Comparison of ENCODE assay signal across 32 mouse cellular contexts in genomic region chr3:105732360-105732759, GRCm38 (mm10). TPM values are rescaled to one million over a fixed set of nuclear protein-coding genes. Genes with fewer than 3 reads are reported as not detected.
"Had no signal": no experiment of that assay in that cellular context is flagged by ENCODE, and none has a peak within 500 bp of the region (broad histone marks: within the 10 kb centered on the region; RNA-seq: fewer than 3 reads in every experiment).

No protein-coding gene starts in this region.

- H3K4me2 ChIP-seq: limb, embryonic 12.5 days; limb, embryonic 13.5 days; limb, embryonic 15.5 days; liver, embryonic 11.5 days; liver, embryonic 12.5 days; liver, embryonic 13.5 days; liver, embryonic 15.5 days; lung, embryonic 14.5 days; lung, embryonic 15.5 days; midbrain, embryonic 11.5 days; midbrain, embryonic 12.5 days; midbrain, embryonic 13.5 days; midbrain, embryonic 15.5 days; neural tube, embryonic 12.5 days had no signal

- H3K9ac ChIP-seq: limb, embryonic 12.5 days; limb, embryonic 13.5 days; limb, embryonic 15.5 days; liver, embryonic 12.5 days; liver, embryonic 13.5 days; liver, embryonic 14.5 days; liver, embryonic 15.5 days; liver, postnatal 0 days; lung, embryonic 14.5 days; lung, embryonic 15.5 days; midbrain, embryonic 12.5 days; midbrain, embryonic 13.5 days; midbrain, embryonic 15.5 days; neural tube, embryonic 12.5 days had no signal

- DNase-seq: left cerebral cortex, postnatal 4 days; liver; liver, embryonic 13.5 days; liver, postnatal 0 days; lung, adult 18-20 months; lung, adult 2 months; lung, embryonic 14.5 days; lung, postnatal 10 days; lung, postnatal 14 days; lung, postnatal 36 days; lung, postnatal 4 days; midbrain, embryonic 14.5 days had no signal

- H3K9me3 ChIP-seq: limb, embryonic 10.5 days; limb, embryonic 12.5 days; limb, embryonic 13.5 days; limb, embryonic 15.5 days; liver, embryonic 12.5 days; liver, embryonic 13.5 days; liver, embryonic 15.5 days; lung, embryonic 15.5 days; megakaryocyte, embryonic 14.5 days; midbrain, embryonic 10.5 days; midbrain, embryonic 12.5 days; midbrain, embryonic 13.5 days; midbrain, embryonic 15.5 days; neural tube, embryonic 12.5 days had no signal

- H3K27me3 ChIP-seq: limb, embryonic 12.5 days; limb, embryonic 13.5 days; limb, embryonic 15.5 days; liver, embryonic 12.5 days; liver, embryonic 13.5 days; liver, embryonic 15.5 days; lung, embryonic 15.5 days; megakaryocyte, embryonic 14.5 days; midbrain, embryonic 12.5 days; midbrain, embryonic 13.5 days; midbrain, embryonic 15.5 days; neural tube, embryonic 12.5 days had no signal

- H3K4me3 ChIP-seq: limb, embryonic 10.5 days; limb, embryonic 12.5 days; limb, embryonic 13.5 days; limb, embryonic 15.5 days; liver, embryonic 12.5 days; liver, embryonic 13.5 days; liver, embryonic 15.5 days; lung, embryonic 15.5 days; megakaryocyte, embryonic 14.5 days; midbrain, embryonic 10.5 days; midbrain, embryonic 12.5 days; midbrain, embryonic 13.5 days; midbrain, embryonic 15.5 days; myocyte; neural tube, embryonic 12.5 days had no signal

- H3K27ac ChIP-seq: limb, embryonic 10.5 days; limb, embryonic 12.5 days; limb, embryonic 13.5 days; limb, embryonic 15.5 days; liver, embryonic 12.5 days; liver, embryonic 13.5 days; liver, embryonic 14.5 days; liver, embryonic 15.5 days; lung, embryonic 15.5 days; macrophage; midbrain, embryonic 10.5 days; midbrain, embryonic 12.5 days; midbrain, embryonic 13.5 days; midbrain, embryonic 15.5 days; neural tube, embryonic 12.5 days had no signal

- H3K4me1 ChIP-seq: limb, embryonic 10.5 days; limb, embryonic 12.5 days; limb, embryonic 13.5 days; limb, embryonic 15.5 days; liver, embryonic 12.5 days; liver, embryonic 13.5 days; liver, embryonic 15.5 days; lung, embryonic 15.5 days; midbrain, embryonic 10.5 days; midbrain, embryonic 12.5 days; midbrain, embryonic 13.5 days; midbrain, embryonic 15.5 days; neural tube, embryonic 12.5 days had no signal

RNA-seq across cellular contexts. Expression of gene Inka2, which starts 28.0 kb away (rescaled TPM):
- total RNA-seq: megakaryocyte progenitor cell, adult 5-6 weeks; monocyte, adult 5-6 weeks had no signal
